Mouse (Mus musculus) layer of hippocampus, postnatal 25 days (tissue): ENCODE data around the gene Wdr63. TPM values are rescaled to one million over a fixed set of nuclear protein-coding genes. Genes with fewer than 3 reads are reported as not detected.

ENCODE experiments used
- DNase-seq, 2 experiments: peaks; one replicate each; pipeline ENCODE4 v3.0.0; 2022; ENCODE audit warnings: mixed read lengths in 2 of 2, low spot score in 1 of 2; ENCODE audit errors: extremely low spot score in 1 of 2
- total RNA-seq, 2 experiments: library from RNA; stranded (reverse); gene quantifications; 2 replicates each; pipeline ENCODE4 v1.2.3; 2021

The Wdr63 gene
- total RNA-seq, 2 experiments from 2014 or later, result 0.54 TPM

DNA sequence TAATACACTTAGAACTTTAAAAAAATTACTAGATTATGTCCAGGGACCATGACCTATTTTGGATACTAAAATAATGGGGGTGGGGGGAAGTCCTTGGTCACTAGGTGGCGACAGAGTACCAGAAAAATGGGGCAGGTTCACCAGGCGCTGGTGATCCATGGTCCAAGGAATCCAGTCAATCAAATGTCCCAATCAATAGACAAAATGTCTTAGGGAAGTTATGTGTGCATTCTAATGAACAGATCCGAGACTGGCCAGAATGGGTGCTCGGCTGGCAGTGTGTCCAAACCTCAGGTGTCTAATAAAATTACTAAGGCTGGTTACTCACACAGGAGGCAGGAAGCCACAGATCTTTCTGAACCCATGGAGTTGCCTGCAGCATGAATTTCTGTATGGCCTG is 49.7 kb downstream of the Wdr63 start:
- DNase-seq, result peak in 1 of 2 experiments; percentile 61

DNA sequence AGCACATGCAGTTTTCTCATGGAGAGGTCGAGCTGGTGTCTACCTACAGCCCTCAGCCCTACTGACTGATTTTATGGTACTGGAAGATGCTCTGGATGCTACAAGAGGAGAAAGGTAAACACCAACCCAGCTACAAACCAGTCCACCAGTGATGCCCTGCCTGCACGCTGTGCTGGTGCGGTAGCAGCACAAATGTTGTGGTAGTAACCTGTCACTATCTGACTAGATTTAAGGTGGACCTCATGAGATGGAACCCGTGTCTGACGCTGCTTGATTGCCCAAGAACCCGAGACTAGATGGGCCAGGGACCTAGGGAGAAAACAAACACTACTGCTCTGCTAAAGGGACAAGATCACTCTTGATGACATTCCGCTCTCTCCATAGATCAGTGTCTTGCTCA is 50.8 kb downstream of the Wdr63 start:
- DNase-seq, result no peak

DNA sequence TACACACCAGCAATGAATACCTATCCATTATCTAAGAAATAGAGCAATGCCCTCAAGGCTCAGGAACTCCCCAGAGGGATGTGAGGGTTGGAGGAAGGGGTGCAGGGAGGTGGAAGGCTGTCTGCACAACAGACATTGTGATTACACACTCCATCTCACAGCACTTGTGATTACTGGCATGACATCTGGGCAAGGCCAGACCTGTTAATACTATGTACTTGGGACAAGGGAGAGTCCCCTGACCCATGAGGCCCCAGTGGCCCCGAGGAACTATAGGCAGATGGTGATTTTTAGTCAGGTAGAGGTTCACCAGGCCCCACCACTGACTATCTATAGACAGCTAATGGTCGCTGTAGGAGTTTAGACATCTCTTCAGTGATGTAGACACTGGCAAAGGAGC is 54.1 kb downstream of the Wdr63 start:
- DNase-seq, result no peak

DNA sequence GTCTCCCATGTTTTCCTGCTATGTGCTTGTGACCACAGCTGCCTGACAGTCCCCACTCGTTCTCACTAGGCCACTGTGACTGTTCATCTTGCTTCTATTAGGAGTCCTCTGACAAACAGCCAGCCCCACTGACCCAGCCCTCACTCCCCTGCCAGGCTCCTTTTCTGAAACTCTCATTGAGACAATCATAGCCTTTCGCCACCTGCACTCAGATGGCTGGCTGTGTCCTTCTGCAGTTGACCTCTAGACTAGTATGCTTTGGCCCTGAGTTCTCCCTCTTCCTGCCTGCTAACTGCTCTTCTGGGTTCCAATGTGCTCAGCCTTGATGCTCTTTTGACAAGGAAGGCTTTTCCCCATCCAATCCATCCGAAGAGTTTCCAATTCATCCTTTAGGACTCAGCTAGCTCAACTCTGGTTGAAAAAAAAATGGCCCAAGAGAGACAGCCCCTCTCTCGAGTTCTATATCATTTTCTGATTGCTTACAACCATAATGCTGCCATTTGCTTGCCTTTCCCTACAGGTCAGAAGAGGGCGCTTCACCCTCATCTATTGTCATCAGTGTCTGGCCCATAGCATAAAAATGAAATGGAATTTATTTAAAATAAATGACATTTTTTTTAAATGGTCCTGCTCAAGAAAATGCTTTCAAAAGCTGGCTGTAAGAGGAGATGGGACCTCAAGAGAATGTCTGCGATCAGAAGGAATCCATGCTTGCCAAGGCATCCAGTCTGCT is 54.7 kb downstream of the Wdr63 start:
- no peak for DNase-seq

DNA sequence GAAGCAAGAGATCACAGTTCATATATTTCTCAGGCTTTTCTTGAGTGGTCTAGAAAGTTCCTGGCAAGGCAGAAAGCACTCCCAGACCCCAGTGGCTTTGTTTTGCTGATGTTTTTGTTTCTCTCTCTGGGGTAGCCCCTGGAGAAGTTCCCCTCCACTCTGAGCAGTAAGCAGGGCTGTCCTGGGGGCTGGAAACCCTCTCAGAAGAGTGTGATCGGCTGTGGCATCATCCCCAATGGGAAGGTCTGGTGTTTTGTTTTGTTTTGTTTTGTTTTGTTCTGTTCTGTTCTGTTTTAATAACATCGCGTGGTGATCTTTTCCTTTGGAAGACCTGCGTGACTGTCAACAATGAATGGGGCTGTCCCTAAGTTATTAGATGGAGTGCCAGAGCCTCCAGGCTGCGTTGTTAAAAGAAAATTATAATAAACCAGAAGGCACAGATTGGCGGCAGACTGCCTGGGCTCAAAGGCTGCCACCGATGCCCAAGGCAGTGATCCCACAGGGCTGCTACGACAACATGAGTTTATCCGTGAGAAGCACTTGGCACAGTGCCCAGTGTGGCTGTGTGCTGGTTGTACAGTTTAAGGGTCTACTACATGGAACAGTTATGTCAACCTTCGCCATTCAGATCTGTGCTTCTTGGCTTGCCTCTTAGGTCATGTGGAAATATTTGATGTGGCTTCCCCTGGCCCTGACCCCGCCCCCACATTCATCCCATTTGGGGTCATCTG is 56.5 kb downstream of the Wdr63 start:
- peak in 1 of 2 experiments; percentile 33 for DNase-seq

DNA sequence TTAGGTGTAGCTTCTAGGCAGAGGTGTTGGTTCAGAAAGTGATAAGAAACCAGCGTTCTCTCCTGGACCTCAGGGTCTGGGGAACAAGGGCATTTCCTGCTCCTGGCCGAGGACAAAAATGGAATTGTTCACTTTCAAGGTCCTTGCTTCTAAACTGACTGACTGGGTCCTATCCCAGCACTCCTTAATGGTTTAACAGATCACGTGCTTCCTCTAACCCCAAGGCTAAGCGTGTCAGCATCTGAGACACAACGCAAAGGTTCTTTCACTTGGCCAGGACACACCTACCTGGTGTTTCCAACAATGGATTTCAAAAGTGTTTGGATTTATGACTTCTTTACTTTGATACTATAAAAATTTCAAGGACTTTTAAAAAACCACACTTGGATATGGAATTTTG is 58.0 kb downstream of the Wdr63 start:
- no peak for DNase-seq

DNA sequence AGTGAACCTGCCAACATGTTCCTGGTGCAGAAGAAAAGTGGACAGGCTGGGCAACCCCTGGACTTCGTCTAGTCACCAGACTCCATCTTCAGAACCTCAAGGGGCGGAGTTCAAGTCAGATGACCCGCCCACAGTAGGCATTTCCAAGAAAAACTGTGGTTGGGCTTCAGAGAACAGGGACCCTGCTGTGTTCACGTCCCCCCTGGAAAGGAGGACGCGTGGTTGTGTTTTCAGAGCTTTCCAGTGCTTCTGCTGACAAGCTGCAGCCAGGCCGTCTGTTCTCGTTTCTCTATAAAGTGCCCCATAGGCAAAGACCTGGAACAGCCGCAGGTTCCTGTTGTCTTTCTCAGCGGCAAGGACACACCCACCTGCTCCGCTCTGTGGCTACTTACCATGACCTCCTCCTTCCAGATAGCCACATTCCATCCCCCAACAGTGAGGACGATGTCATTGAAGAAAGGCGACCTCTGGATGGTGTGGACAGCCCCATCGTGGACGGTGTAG is 60.2 kb downstream of the Wdr63 start:
- no peak for DNase-seq

DNA sequence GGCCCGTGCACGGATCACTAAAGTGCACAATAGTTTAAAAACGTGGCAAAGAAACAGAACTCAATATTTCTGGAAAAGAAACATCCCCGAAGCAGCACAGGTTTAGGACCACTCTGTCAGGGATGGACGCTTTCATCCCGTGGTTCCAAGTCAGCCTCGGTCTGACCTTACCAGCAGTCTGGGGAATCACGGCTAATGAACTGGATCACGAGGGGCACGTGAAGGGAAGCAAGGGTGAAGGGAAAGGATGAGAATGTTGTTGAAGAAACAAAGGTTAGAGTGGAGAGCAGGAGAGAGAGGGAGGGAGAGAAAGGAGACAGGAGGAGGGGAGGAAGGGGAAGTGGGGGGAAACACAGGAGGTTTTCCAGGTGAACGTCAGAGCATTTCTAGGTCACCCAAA is 61.9 kb downstream of the Wdr63 start:
- DNase-seq, result no peak

DNA sequence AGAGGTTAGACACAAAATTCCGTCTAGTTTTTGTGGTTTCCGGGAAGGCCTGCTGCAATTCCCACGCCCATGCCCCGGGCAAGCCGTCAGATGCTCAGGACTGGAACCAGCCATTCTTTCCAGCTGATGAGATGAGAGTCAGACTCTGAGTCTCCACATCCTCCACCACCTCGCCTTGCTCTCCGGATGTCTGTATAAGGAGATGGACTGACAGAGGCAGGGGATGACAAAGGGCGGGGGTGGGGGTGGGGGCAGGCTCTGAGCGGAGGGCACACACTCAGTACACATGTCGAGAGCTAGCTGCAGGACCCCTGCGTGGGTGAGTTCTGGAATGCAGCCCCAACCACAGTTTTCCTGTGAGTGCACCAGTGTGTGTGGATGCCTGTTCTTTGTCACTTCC is 63.0 kb downstream of the Wdr63 start:
- DNase-seq, result no peak

DNA sequence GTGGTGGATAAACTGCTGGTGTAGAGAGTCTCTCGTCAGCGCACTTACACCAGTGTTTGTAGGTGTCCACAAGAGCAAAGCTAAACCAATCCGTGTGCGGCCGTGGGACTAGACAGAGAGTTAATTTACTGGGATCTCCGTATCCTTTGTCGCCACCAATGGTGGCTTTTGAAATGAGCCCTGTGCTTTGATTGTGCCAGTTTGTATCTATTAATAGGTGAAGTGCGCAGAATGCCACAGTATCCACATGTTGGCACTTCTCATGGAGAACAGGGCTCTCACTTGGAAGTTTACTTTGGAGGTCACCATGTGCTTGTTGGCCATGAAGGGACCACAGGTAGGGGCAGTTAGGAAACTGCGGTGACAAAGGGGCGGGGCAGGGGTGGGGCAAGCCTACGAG is 66.5 kb downstream of the Wdr63 start:
- no peak for DNase-seq

DNA sequence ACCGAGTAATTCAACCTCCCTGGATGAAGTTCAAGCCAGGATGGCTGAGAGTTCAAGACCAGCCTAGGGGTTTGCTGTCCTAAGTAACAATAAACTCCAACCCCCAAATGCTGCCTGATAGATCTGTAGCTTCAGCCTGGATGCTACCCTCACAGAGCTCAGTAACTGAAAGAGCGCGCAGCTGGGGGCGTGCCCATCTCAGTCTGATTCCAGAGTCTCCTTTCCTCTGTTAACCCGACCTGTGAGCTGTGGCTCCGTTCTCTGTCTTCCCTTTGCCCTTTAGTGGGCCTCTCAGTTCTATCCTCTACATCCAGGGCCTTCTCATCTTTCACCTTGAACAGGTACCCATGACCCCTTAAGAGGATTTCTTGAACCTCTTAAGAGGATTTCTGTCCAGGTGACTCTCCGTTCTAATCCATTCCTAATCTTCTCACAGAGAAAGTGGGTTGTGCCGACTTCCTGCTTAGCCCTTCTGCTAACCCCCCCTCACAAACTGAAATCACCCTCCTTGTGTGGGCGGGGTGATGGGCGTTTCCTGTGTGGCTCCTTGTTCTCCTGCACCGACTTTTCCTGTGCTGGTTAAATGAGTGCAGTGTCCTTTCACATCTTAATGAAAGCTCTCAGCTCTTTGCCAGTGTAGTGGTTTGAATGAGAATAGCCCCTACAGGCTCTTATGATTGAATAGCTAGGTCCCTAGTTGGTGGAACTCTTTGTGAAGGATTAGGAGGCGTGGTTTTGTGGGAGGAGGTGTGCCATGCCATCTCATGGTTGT is 68.6 kb downstream of the Wdr63 start:
- no peak for DNase-seq

DNA sequence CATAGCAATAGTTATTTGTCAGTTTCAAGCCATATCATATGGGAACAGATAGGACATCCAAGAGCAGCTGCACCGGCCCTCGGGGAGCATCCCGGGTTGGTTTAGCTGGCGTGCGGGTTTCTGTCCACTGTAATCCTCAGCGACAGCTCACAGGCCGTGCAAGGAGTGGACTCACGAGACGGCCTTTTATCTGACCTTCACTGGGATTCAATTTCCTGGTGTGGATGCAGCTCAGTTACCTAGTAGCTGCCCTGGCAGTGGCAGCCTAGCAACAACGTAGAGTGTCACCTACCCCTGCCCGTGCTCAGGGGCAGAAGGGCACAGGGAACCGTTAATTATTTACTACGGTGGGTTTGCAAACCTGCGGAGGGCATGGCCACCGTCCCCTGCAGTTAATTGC is 70.0 kb downstream of the Wdr63 start:
- DNase-seq, result no peak

DNA sequence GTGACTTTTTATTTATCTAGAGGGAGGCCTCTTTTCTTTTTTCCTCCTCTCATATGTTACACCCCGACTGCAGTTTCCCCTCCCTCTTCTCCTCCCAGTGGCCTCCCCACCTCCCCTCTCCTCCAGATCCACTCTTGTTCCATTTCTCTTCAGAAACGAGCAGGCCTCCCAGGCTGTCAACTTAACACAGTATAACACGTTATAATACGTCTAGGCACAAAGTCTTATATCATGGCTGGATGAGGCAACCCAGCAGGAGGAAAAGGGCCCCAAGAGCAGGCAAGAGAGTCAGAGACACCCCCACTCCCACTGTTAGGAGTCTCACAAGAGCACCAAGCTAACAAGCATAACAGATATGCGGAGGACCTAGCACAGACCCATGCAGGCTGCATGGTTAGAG is 75.0 kb downstream of the Wdr63 start:
- DNase-seq, result no peak

DNA sequence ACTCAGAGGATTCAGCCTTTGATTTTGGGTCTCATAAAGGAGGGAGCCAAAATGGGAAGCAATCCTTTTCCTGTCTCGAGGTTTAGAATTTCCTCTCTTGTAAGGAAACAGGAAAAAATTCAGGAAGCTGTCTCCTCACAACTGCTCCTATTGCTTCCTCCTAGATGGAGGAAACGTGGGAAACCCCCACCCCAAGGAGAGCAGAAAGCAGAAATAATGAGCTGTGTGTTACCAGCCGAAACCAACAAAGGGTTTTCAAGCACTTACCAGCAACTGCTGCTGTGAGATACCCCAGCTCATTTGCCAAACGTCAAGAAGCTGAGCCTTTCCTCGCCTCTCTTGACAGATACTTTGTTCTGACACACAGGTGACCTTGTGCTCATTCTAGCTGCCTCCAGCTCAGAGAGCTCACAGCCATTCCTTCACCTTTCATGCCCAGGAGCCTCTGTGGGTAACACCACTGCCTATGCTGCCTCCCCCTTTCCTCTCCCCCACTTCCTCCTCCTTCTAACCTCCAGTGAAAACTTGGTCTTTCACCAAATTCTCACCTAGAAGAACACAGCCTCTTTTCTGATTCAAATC is 77.6 kb downstream of the Wdr63 start:
- no peak for DNase-seq

DNA sequence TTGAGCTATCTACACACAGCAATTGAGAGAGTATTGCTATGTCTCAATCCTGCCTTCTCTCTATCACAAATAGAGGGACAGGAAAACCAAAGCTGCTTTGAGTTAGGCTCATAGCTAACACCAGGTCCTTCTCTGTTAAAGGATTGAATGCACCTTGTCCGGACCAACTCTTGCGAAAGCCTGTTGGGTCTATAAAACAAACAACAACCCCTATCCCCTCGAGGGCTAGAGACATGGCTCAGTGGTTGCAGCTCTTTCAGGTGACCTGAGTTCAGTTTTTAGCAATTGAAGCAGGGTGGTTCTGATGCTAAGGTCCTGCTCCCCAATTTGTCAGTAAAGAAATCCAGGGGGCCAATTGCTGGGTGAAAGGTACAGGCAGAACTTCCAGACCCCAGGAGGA is 78.7 kb downstream of the Wdr63 start:
- DNase-seq, result no peak

DNA sequence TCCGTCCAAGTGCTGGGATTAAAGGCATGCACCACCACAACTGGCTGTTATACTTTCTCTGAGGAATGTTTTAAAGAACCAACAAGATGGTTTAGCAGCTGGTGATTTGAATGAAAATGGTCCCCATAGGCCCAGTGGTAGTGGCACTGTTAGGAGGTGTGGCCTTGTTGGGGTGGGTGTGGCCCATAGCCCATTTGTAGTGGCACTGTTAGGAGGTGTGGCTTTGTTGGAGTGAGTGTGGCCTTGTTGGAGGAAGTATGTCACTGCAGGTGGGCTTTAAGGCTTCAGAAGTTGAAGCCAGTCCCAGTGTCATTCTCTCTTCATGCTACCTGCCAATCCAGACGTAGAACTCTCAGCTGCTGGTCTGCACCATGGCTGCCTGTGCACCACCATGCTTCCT is 79.5 kb downstream of the Wdr63 start:
- no peak for DNase-seq

DNA sequence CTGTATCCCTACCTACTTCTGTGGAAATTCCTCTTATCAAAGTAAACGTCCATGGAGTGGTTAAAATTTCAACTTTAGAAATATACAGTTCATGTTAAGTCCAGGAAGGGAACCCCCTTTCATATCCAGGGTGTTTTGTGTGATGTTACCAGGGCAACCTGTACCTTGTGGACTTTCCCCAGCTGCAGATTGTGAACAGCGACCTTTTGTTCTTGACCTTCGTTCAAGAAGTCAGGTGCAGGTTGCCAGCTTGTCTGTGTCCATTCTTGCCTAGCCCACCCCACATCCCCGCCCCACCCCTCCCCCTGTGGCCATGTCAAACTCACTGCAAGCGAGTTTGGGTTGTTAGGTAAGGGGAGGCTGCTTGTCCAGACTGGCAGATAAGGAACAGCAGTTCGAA is 80.8 kb downstream of the Wdr63 start:
- no peak for DNase-seq

DNA sequence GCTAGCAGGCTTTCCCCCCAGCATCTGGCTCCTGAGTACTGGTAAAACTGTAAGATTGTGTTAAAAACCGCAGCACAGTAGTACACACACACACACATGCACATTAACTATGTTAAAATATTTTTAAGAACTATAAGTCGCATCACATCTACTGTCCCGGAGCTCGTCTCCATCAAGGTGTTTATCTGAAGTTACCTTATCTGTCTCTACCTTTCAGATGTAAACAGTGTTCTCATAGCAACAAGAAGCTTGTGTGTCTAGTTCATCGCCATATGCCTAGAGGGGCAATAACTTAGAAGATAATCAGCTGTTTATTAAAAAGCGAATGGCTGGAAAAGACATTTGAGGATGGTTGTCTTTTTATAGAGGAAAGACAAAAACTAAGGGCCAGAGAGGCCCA is 82.4 kb downstream of the Wdr63 start:
- DNase-seq, result no peak

DNA sequence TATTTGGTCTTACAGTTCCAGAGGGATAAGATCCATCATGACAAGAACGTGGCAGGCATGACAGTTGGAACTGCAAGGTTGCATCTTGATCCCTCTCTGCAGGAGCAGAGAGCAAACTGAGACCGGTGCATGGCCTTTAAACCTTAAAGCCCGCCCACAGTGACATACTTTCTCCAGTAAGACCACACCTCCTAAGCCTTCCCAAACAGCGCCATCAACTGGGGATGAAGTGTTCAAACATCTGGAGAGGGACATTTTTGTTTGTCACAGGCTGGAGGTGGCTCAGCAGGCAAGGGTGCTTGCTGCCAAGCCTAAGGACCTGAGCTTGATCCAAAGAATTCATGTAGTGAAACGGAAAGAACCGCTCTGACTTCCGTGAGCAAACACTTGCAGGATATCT is 83.2 kb downstream of the Wdr63 start:
- DNase-seq, result no peak

DNA sequence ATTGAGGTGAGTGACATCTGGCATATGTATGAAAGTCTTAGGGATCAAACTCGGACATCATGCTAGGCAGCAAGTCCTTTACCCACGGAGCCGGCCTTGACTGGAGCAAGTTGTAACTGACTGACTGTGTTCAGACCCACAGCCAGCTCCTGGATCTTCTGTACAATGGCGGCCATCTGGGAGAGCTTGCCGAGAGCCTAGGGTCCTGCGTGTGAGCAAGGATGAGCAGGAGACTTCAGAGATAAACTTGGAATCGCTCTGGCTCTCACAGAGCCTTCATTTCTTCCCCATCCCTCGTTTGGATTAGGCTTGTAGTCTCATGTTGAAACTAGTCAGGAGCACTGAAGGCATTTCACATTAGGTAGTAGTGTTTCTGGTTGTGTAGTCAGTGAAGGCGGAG is 85.7 kb downstream of the Wdr63 start:
- DNase-seq, result no peak

DNA sequence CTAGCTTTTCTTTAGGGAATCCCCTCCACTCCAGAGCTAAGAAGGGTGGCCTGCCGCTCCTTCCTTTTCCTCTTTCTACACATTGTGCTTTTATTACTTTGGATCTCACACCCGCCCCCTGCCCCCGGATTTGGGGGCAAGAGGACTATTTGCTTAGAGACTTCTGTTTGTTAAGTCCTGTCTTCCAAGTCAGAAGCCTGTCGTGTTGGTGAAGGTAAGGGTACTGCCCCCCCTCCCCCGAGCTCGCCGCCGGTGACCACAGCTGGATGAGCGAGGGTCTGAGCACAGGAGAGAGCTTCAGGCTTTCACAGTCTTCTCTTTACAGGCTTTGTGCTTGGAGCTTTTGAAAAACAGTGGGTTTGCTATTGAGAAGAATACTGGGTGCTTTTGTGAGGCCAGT is 90.4 kb downstream of the Wdr63 start:
- DNase-seq, result no peak
